Mouse (Mus musculus) erythroblast, embryonic 14.5 days (primary cell): ENCODE results near the gene Ormdl3.

ENCODE experiments used
- GATA1 ChIP-seq: IDR thresholded peaks from 2 replicates; pipeline ENCODE4 v1.6.1; 2012; ENCODE audit warnings: low read length, inconsistent platforms, mixed read lengths
- TAL1 ChIP-seq: IDR thresholded peaks from 3 replicates; pipeline ENCODE4 v1.6.1; 2012; ENCODE audit warnings: low read length, inconsistent platforms, mixed read lengths

DNA sequence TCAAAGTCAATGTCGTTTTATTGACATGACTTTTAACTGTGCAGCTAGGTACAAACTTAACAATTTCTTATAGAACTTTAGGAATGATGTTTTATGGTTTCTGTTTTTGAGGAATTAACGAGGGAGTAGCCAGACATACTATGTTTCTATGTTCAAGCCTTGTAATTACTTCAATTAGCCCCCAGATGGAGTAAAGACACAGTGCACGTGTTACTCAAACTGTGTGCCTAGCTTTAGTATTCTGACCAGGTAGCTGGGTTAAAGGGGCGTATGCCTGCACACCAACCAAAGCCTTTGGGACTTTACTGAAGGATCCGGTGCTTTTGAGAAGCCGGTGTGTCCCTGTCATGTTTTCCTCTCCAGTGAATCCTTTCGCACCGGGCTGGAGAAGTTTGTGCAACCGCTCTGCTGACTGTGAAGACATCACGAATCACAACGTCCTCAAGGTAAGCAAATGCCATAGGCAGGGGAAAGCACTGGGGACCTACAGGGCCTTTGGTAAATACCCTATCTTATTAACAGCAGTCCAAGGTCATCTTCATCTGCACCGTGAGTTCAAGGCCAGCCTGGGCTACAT is 32.0 kb downstream of the Ormdl3 start:
- TF ChIP-seq GATA1 (no peak), TAL1 (no peak)
